Mouse (Mus musculus) embryonic fibroblast, embryonic 13.5 days (primary cell): ENCODE data around the gene Hist1h3f. TPM values are rescaled to one million over a fixed set of nuclear protein-coding genes. Genes with fewer than 3 reads are reported as not detected.

ENCODE experiments used
- H3K27ac ChIP-seq: 2 replicates; pipeline ENCODE4 v1.5.1; 2012; ENCODE audit warnings: low read length, control low read depth, inconsistent platforms; ENCODE audit not compliant: insufficient read depth
- H3K4me1 ChIP-seq: 2 replicates; pipeline ENCODE4 v1.6.1; 2011; ENCODE audit warnings: low read length; ENCODE audit not compliant: control insufficient read depth, insufficient read depth
- H3K4me3 ChIP-seq: 2 replicates; pipeline ENCODE4 v1.5.1; 2011; ENCODE audit warnings: mild to moderate bottlenecking, control low read depth, low read length; ENCODE audit not compliant: insufficient read depth
- CTCF ChIP-seq: IDR thresholded peaks from 2 replicates; pipeline ENCODE4 v1.5.1; 2011; ENCODE audit warnings: mild to moderate bottlenecking, control low read depth, low read length, moderate library complexity, borderline replicate concordance; ENCODE audit not compliant: insufficient read depth
- POLR2A ChIP-seq: IDR thresholded peaks from 2 replicates; pipeline ENCODE4 v1.6.1; 2011; ENCODE audit warnings: low read depth, mild to moderate bottlenecking, control low read depth, low read length, moderate library complexity
- polyA plus RNA-seq: library from polyadenylated mRNA; stranded (reverse); fragments of >200 nt; gene quantifications from 2 replicates; pipeline ENCODE4 v1.2.4, GENCODE M21; 2011; ENCODE audit warnings: low read depth; ENCODE audit not compliant: missing spikeins, insufficient read length

Hist1h3f gene
- polyA plus RNA-seq, 1 experiment, result 0.61 TPM

DNA sequence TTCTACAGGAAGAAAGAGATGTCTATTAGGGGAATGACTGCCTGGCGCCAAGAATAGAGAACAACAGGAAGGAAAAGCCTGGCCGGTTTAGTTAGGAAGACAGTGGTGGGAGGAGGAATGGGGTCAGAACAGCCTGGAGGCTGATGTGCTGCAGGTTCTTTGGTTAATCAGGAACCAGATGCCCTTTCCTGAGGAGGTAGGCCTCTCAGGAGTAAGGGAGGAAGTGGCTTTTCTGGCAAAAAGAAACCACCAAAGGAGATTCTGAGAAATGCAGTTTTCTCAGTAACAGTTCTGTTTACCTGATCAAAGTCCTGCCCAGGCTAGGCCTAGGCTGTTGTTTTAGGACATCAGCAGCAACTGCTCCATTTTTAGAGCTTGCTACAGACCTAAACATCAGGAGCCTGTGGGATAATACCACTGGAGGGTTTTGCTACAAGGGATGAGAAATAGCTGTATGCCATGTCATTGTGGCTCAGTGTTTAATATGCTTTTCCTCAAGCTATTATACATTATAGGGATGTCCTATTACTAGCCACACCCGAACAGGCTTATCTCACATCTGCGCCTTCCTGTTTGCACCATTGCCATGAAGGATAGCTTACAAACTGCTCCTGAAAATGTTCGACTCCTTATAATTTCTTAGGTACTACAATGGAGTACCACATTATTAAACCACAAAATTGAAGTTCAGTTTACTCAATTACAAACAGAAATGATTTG, 49.4 kb downstream of the Hist1h3f start:
- no peak for TF ChIP-seq POLR2A
- no peak for TF ChIP-seq CTCF
- Histone ChIP-seq H3K4me3 (no peak overlapping the region), H3K4me1 (no peaks in the 10 kb centered on the region), H3K27ac (no peak overlapping the region)

Other genes with a start within 250 kb of the Hist1h3f start
- gene Zfp322a, start 174.8 kb upstream of the Hist1h3f start, polyA plus RNA-seq, result 24.1 and 25.7 TPM in 2 replicates
- 4.2 and 4.7 TPM in 2 replicates for gene Abt1, start 120.2 kb upstream of the Hist1h3f start, polyA plus RNA-seq
- gene Btn1a1, start 78.2 kb upstream of the Hist1h3f start, polyA plus RNA-seq, result not detected in 2 replicates
- not detected in 2 replicates for gene Btn2a2, start 55.2 kb upstream of the Hist1h3f start, polyA plus RNA-seq
- gene Hist1h4h, start 13.0 kb upstream of the Hist1h3f start, polyA plus RNA-seq, result 8.1 and 10.5 TPM in 2 replicates
- gene Hist1h2af, start 10.1 kb upstream of the Hist1h3f start, polyA plus RNA-seq, result 12.7 and 20.4 TPM in 2 replicates
- gene Hist1h3g, start 8.6 kb upstream of the Hist1h3f start, polyA plus RNA-seq, result 5.7 TPM in 1 of 2 replicates, not detected in the other
- 1.8 and 4.0 TPM in 2 replicates for gene Hist1h2bh, start 660 bp upstream of the Hist1h3f start, polyA plus RNA-seq
- gene Hist1h4f, start 7.6 kb downstream of the Hist1h3f start, polyA plus RNA-seq, result 9.6 and 18.1 TPM in 2 replicates
- gene Hist1h1d, start 9.2 kb downstream of the Hist1h3f start, polyA plus RNA-seq, result 0.83 and 2.7 TPM in 2 replicates
- 2.4 and 3.4 TPM in 2 replicates for gene Hist1h3e, start 18.3 kb downstream of the Hist1h3f start, polyA plus RNA-seq
- 3.4 and 6.0 TPM in 2 replicates for gene Hist1h2ae, start 27.2 kb downstream of the Hist1h3f start, polyA plus RNA-seq
- 12.6 and 22.6 TPM in 2 replicates for gene Hist1h2bg, start 27.3 kb downstream of the Hist1h3f start, polyA plus RNA-seq
- 5.7 and 6.4 TPM in 2 replicates for gene Hist1h2bf, start 30.1 kb downstream of the Hist1h3f start, polyA plus RNA-seq
- gene Hist1h2ad, start 30.3 kb downstream of the Hist1h3f start, polyA plus RNA-seq, result 2.9 and 3.0 TPM in 2 replicates
- 2.4 and 5.1 TPM in 2 replicates for gene Hist1h3d, start 31.7 kb downstream of the Hist1h3f start, polyA plus RNA-seq
- 3.7 and 6.8 TPM in 2 replicates for gene Hist1h4d, start 37.5 kb downstream of the Hist1h3f start, polyA plus RNA-seq
- 2.2 and 4.1 TPM in 2 replicates for gene Hist1h2be, start 77.1 kb downstream of the Hist1h3f start, polyA plus RNA-seq
- gene Hist1h1e, start 78.5 kb downstream of the Hist1h3f start, polyA plus RNA-seq, result 3.8 and 8.8 TPM in 2 replicates
- 0.79 and 0.82 TPM in 2 replicates for gene Hist1h2ac, start 139.9 kb downstream of the Hist1h3f start, polyA plus RNA-seq
- gene Hist1h2bc, start 140.1 kb downstream of the Hist1h3f start, polyA plus RNA-seq, result 55.6 and 62.4 TPM in 2 replicates
- gene Hist1h1t, start 151.8 kb downstream of the Hist1h3f start, polyA plus RNA-seq, result not detected in 2 replicates
- 2.8 and 3.8 TPM in 2 replicates for gene Hist1h4c, start 154.4 kb downstream of the Hist1h3f start, polyA plus RNA-seq
- 4.6 and 7.9 TPM in 2 replicates for gene Hfe, start 166.8 kb downstream of the Hist1h3f start, polyA plus RNA-seq
- gene Hist1h1c, start 194.8 kb downstream of the Hist1h3f start, polyA plus RNA-seq, result 69.4 and 72.0 TPM in 2 replicates
- gene Hist1h3c, start 201.6 kb downstream of the Hist1h3f start, polyA plus RNA-seq, result 2.6 and 5.4 TPM in 2 replicates
- 4.2 and 5.7 TPM in 2 replicates for gene Hist1h2bb, start 202.7 kb downstream of the Hist1h3f start, polyA plus RNA-seq
- gene Hist1h2ab, start 207.1 kb downstream of the Hist1h3f start, polyA plus RNA-seq, result 10.0 and 12.3 TPM in 2 replicates
- 5.6 and 6.3 TPM in 2 replicates for gene Hist1h3b, start 208.2 kb downstream of the Hist1h3f start, polyA plus RNA-seq
- gene Hist1h4b, start 213.0 kb downstream of the Hist1h3f start, polyA plus RNA-seq, result 7.8 and 12.5 TPM in 2 replicates
- gene Hist1h4a, start 217.2 kb downstream of the Hist1h3f start, polyA plus RNA-seq, result 1.3 and 5.4 TPM in 2 replicates
- gene Hist1h3a, start 218.3 kb downstream of the Hist1h3f start, polyA plus RNA-seq, result 2.0 and 5.5 TPM in 2 replicates
- 2.3 and 7.9 TPM in 2 replicates for gene Hist1h1a, start 219.6 kb downstream of the Hist1h3f start, polyA plus RNA-seq
- not detected in 2 replicates for gene Trim38, start 225.9 kb downstream of the Hist1h3f start, polyA plus RNA-seq